Mouse (Mus musculus) CH12.LX (cell line): ENCODE measurements around the gene Ttf2.

ENCODE experiments used
- BHLHE40 ChIP-seq: IDR thresholded peaks from 2 replicates; pipeline ENCODE4 v1.6.1; 2011; ENCODE audit warnings: mild to moderate bottlenecking, low read depth, low read length, improper control_type of control experiment
- CTCF ChIP-seq, 2 experiments: IDR thresholded peaks in 1 of 2; conservative IDR thresholded peaks in 1 of 2; 2 replicates each; pipeline ENCODE4 v1.5.1; 2011 to 2012; ENCODE audit warnings: low read depth in 2 of 2, low read length in 2 of 2, improper control_type of control experiment in 1 of 2, inconsistent platforms in 1 of 2, mild to moderate bottlenecking in 1 of 2, moderate library complexity in 1 of 2
- E2F4 ChIP-seq: IDR thresholded peaks from 2 replicates; pipeline ENCODE4 v1.6.1; 2011; ENCODE audit warnings: low read depth, low read length, improper control_type of control experiment; ENCODE audit not compliant: insufficient replicate concordance
- ELF1 ChIP-seq: IDR thresholded peaks from 2 replicates; pipeline ENCODE4 v1.6.1; 2014; ENCODE audit warnings: low read depth, mild to moderate bottlenecking, inconsistent platforms, low read length, improper control_type of control experiment
- ETS1 ChIP-seq: conservative IDR thresholded peaks from 2 replicates; pipeline ENCODE4 v1.6.1; 2012; ENCODE audit warnings: low read depth, mild to moderate bottlenecking, inconsistent platforms, low read length, improper control_type of control experiment, moderate library complexity
- GABPA ChIP-seq: IDR thresholded peaks from 2 replicates; pipeline ENCODE4 v1.6.1; 2012; ENCODE audit warnings: low read depth, low read length, improper control_type of control experiment, inconsistent platforms; ENCODE audit not compliant: insufficient replicate concordance
- MAFK ChIP-seq: IDR thresholded peaks from 2 replicates; pipeline ENCODE4 v1.6.1; 2011; ENCODE audit warnings: low read length, improper control_type of control experiment; ENCODE audit not compliant: insufficient replicate concordance
- MEF2A ChIP-seq: IDR thresholded peaks from 2 replicates; pipeline ENCODE4 v1.6.1; 2014; ENCODE audit warnings: low read depth, mild to moderate bottlenecking, inconsistent platforms, low read length, improper control_type of control experiment, borderline replicate concordance
- POLR2A ChIP-seq: IDR thresholded peaks from 2 replicates; pipeline ENCODE4 v1.6.1; 2011; ENCODE audit warnings: low read depth, mild to moderate bottlenecking, improper control_type of control experiment, low read length
- RCOR1 ChIP-seq: conservative IDR thresholded peaks from 2 replicates; pipeline ENCODE4 v1.6.1; 2012; ENCODE audit warnings: low read depth, mild to moderate bottlenecking, inconsistent platforms, low read length, improper control_type of control experiment
- TBP ChIP-seq: conservative IDR thresholded peaks from 2 replicates; pipeline ENCODE4 v1.6.1; 2011; ENCODE audit warnings: low read depth, low read length, improper control_type of control experiment
- UBTF ChIP-seq: IDR thresholded peaks from 2 replicates; pipeline ENCODE4 v1.6.1; 2012; ENCODE audit warnings: low read depth, mild to moderate bottlenecking, inconsistent platforms, low read length, improper control_type of control experiment, moderate library complexity
- USF1 ChIP-seq: IDR thresholded peaks from 2 replicates; pipeline ENCODE4 v1.6.1; 2014; ENCODE audit warnings: low read depth, mild to moderate bottlenecking, inconsistent platforms, low read length, improper control_type of control experiment
- ZC3H11A ChIP-seq: IDR thresholded peaks from 2 replicates; pipeline ENCODE4 v1.6.1; 2012; ENCODE audit warnings: low read depth, mild to moderate bottlenecking, inconsistent platforms, low read length, improper control_type of control experiment

- TF ChIP-seq CTCF (conservative IDR thresholded peaks at IDR 0.05 in 1 of 2, IDR thresholded peaks at IDR 0.05 in 1 of 2; ENCODE audit: low read depth in 2 of 2, low read length in 2 of 2), result no peak
- TF ChIP-seq POLR2A, result no peak
- TF ChIP-seq BHLHE40, result no peak
- TF ChIP-seq TBP, result no peak
- TF ChIP-seq ZC3H11A, result no peak
- TF ChIP-seq MEF2A, result no peak
- no peak for TF ChIP-seq UBTF
- no peak for TF ChIP-seq RCOR1
- TF ChIP-seq ETS1, result no peak
- no peak for TF ChIP-seq E2F4
- TF ChIP-seq GABPA, result no peak
- no peak for TF ChIP-seq ELF1
- no peak for TF ChIP-seq MAFK
- TF ChIP-seq USF1, result no peak
These were observed 63.3 kb downstream of the Ttf2 start for GRCm38 (mm10) chr3:100906128-100906527.
